Mouse (Mus musculus): Measurements from ENCODE around the gene Gm7257. TPM values are rescaled to one million over a fixed set of nuclear protein-coding genes. Genes with fewer than 3 reads are reported as not detected.

Gene Gm7257
- polyA plus RNA-seq (2015; fragmentation: Nextera tagmentation; extraction: Ambion mirVana), result not detected in 2 replicates

DNA sequence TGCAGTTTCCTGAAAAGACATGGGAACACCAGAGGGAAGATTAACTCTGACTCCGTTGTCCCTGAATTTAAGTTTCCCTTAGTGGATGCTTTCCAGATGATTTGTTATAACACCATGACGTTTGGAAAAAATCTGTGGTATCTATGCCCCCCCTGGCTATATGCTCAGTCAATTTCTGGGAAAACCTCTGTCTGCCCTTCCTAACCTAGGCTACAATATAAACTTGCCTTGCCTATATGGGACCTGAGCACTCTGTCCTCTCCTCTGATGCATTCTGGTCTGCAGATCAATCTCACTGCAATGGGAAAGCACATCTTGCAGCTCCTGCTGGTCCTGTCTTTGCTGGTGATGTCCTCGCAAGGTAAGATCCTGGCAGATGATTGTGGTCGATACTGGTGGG, at the start of gene Gm7257:
Gene Gm7257, plus strand, starts transcription at position 301 of the 400 bp plus-strand sequence.
- Histone ChIP-seq H3K4me3 (no peak within 1 kb of the TSS), H3K27me3 (no peaks in the 10 kb centered on the region), H3K4me2 (replicated peaks) (no peak within 1 kb of the TSS), H3K27ac (replicated peaks) (no peak within 1 kb of the TSS), H3K36me3 (no peaks in the 10 kb centered on the region), H3K4me1 (no peaks in the 10 kb centered on the region), H3K9me3 (0 out of 2 replicates have a peak, but pooled peaks cover 4% of the 10 kb centered on the region), H3K9ac (replicated peaks) (no peak within 1 kb of the TSS)
- no peak for ATAC-seq (replicated peaks)
- 84% methylated on average over 4 of the region's 4 CpGs for WGBS

DNA sequence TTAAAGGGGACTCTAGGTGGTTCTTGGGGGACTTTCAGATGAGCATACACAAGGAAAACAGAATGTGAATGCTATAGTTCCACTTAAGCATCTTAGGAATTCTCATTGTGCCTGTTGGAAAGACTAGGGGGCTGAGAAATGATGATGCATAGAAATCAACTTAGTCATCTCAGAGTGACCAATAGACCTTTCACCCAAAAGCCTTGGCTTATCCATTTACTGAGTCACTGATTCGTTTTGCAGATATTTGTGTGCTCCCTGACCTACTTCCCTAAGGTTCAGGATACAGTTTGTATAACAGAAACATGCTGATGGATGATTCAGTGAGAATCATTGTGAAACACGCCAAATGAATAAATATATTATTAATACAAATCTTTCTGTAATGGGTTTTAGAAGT, 28.7 kb upstream of the Gm7257 start:
- ATAC-seq (replicated peaks), result no peak
- Histone ChIP-seq H3K4me3 (no peak overlapping the region), H3K4me1 (no peaks in the 10 kb centered on the region), H3K4me2 (replicated peaks) (no peak overlapping the region), H3K27ac (replicated peaks) (no peak overlapping the region), H3K9me3 (peaks cover 15% of the 10 kb centered on the region; the same call in 1 of the 2 replicates), H3K27me3 (no peaks in the 10 kb centered on the region), H3K36me3 (no peaks in the 10 kb centered on the region), H3K9ac (replicated peaks) (no peak overlapping the region)
- 53% methylated on average over 2 of the region's 2 CpGs for WGBS

DNA sequence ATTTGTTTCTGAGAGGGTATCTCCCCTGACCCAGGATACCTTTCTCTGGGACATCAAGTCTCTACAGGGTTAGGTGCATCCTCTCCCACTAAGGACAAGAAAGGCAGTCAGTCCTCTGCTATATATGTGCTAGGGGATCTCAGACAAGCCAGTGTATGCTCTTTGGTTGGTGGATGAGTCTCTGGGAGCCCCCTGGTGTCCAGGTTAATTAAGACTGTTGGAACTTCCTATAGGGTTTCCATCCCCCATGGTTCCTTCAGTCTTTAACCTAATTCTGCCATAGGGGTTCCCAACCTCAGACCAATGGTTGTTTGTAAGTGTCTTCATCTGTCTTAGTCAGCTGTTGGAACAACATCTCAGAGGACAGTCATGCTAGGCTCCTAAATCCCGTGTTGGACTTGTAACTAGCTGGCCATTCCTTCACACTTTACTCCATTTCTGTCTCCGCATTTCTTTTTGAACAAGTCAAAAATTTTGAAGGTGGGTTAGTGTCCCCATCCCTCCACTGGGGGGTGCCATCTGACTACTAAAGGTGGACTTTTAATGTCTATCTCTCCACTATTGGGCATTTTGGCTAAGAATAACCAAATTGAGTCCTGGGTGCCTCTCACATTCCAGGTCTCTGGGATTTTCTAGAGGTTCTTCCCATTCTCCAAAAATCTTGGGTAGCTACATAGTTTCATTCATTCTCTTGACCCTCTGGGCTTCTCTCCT, 3.5 kb downstream of the Gm7257 start:
- Histone ChIP-seq H3K27ac (replicated peaks) (no peak overlapping the region), H3K9ac (replicated peaks) (no peak overlapping the region), H3K36me3 (no peaks in the 10 kb centered on the region), H3K9me3 (0 out of 2 replicates have a peak, but pooled peaks cover 4% of the 10 kb centered on the region), H3K27me3 (no peaks in the 10 kb centered on the region), H3K4me1 (no peaks in the 10 kb centered on the region), H3K4me2 (replicated peaks) (no peak overlapping the region), H3K4me3 (no peak overlapping the region)
- 40% methylated on average over 2 of the region's 2 CpGs for WGBS
- ATAC-seq (replicated peaks), result no peak

DNA sequence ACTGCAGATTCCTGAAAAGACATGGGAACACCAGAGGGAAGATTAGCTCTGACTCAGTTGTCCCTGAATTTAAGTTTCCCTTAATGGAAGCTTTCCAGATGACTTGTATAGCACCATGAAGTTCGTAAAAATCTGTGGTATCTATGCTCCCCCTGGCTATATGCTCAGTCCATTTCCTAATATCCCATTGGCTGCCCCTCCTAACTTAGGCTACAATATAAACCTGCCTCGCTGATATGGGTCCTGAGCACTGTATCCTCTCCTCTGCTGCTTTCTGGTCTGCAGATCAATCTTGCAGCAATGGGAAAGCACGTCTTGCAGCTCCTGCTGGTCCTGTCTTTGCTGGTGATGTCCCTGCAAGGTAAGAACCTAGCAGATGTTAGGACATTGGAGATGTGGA, 43.7 kb downstream of the Gm7257 start, which contains the start of gene Gm9513:
Gene Gm9513, plus strand, starts transcription at position 301 of the 400 bp plus-strand sequence.
- Histone ChIP-seq H3K4me1 (no peaks in the 10 kb centered on the region), H3K27ac (replicated peaks) (no peak within 1 kb of the TSS), H3K9ac (replicated peaks) (no peak within 1 kb of the TSS), H3K36me3 (no peaks in the 10 kb centered on the region), H3K9me3 (peaks cover 5% of the 10 kb centered on the region; the same call in 1 of the 2 replicates), H3K4me3 (no peak within 1 kb of the TSS), H3K4me2 (replicated peaks) (no peak within 1 kb of the TSS), H3K27me3 (no peaks in the 10 kb centered on the region)
- no peak for ATAC-seq (replicated peaks)
- WGBS, result 55% methylated on average over 3 of the region's 3 CpGs

Other genes with a start within 250 kb of the Gm7257 start
- gene Gm9513, start 43.8 kb downstream of the Gm7257 start, polyA plus RNA-seq (2015; fragmentation: Nextera tagmentation; extraction: Ambion mirVana), result not detected in 2 replicates
- gene Gm5615, start 110.1 kb downstream of the Gm7257 start, polyA plus RNA-seq (2015; fragmentation: Nextera tagmentation; extraction: Ambion mirVana), result not detected in 2 replicates
- gene Gm17689, start 150.8 kb downstream of the Gm7257 start, polyA plus RNA-seq (2015; fragmentation: Nextera tagmentation; extraction: Ambion mirVana), result not detected in 2 replicates
- not detected in 2 replicates for gene A630095E13Rik, start 211.5 kb downstream of the Gm7257 start, polyA plus RNA-seq (2015; fragmentation: Nextera tagmentation; extraction: Ambion mirVana)

Data from forebrain, embryonic 15.5 days (tissue).